Mouse (Mus musculus): ENCODE results near the gene Mst1r. TPM values are rescaled to one million over a fixed set of nuclear protein-coding genes. Genes with fewer than 3 reads are reported as not detected.

The Mst1r gene
- total and polyA plus RNA-seq, 3 experiments, result 133 to 149 TPM; not detected in 1

- no peak overlapping the region for H3K27ac ChIP-seq (ENCODE audit: control insufficient read depth, low read depth, low read length)
- H3K36me3 ChIP-seq (ENCODE audit: control insufficient read depth in 1 of 2, insufficient read depth in 2 of 2, low read length in 2 of 2), result peaks cover 8 to 27% of the 10 kb centered on the region in 2 experiments
- no peaks in the 10 kb centered on the region for H3K79me2 ChIP-seq (ENCODE audit: control insufficient read depth, insufficient read depth, low read length, poor library complexity)
- no peak for TF ChIP-seq MEF2A (IDR thresholded peaks at IDR 0.05; ENCODE audit: extremely low read depth, insufficient replicate concordance, low read depth, low read length, poor library complexity, severe bottlenecking)
- no peak for TF ChIP-seq GABPA (IDR thresholded peaks at IDR 0.05; ENCODE audit: low read depth, low read length)
- no peak for TF ChIP-seq ZC3H11A (IDR thresholded peaks at IDR 0.05; ENCODE audit: low read depth, low read length)
- TF ChIP-seq POLR2AphosphoS2 (IDR thresholded peaks at IDR 0.05; ENCODE audit: low read length), result no peak
- no peak for TF ChIP-seq MYB (IDR thresholded peaks at IDR 0.05; ENCODE audit: low read depth, low read length)
- no peak for TF ChIP-seq UBTF (IDR thresholded peaks at IDR 0.05; ENCODE audit: borderline replicate concordance, insufficient read depth, low read depth, low read length)
- TF ChIP-seq BHLHE40 (IDR thresholded peaks at IDR 0.05; ENCODE audit: borderline replicate concordance, low read depth, low read length), result no peak
- TF ChIP-seq ZKSCAN1 (IDR thresholded peaks at IDR 0.05; ENCODE audit: low read depth, low read length), result no peak
- no peak for TF ChIP-seq USF2 (IDR thresholded peaks at IDR 0.05; ENCODE audit: borderline replicate concordance in 1 of 2, insufficient read depth in 1 of 2, low read depth in 1 of 2, low read length in 2 of 2)
- no peak for TF ChIP-seq ETS1 (IDR thresholded peaks at IDR 0.05; ENCODE audit: low read depth, low read length)
- no peak for TF ChIP-seq JUND (IDR thresholded peaks at IDR 0.05; ENCODE audit: low read depth, low read length)
- no peak for TF ChIP-seq MAX (IDR thresholded peaks at IDR 0.05; ENCODE audit: low read length)
- TF ChIP-seq NELFE (IDR thresholded peaks at IDR 0.05; ENCODE audit: low read depth, low read length), result no peak
- TF ChIP-seq SIN3A (IDR thresholded peaks at IDR 0.05; ENCODE audit: low read length), result no peak
- no peak for TF ChIP-seq RCOR1 (IDR thresholded peaks at IDR 0.05; ENCODE audit: low read depth, low read length)
- TF ChIP-seq E2F4 (IDR thresholded peaks at IDR 0.05; ENCODE audit: borderline replicate concordance, low read depth, low read length), result no peak
- TF ChIP-seq MXI1 (IDR thresholded peaks at IDR 0.05; ENCODE audit: low read depth, low read length), result no peak
- TF ChIP-seq CTCF (IDR thresholded peaks at IDR 0.05 in 2 of 3, conservative IDR thresholded peaks at IDR 0.05 in 1 of 3; ENCODE audit: control insufficient read depth in 1 of 3, insufficient read depth in 1 of 3, low read depth in 2 of 3, low read length in 3 of 3, poor library complexity in 1 of 3, severe bottlenecking in 1 of 3), result no peak
- TF ChIP-seq CHD2 (IDR thresholded peaks at IDR 0.05; ENCODE audit: low read length), result no peak
- TF ChIP-seq EP300 (IDR thresholded peaks at IDR 0.05; ENCODE audit: low read depth in 1 of 2, low read length in 2 of 2), result no peak
- no peaks in the 10 kb centered on the region for H3K9me3 ChIP-seq (replicated peaks; ENCODE audit: insufficient read depth, low read length)
- no peak for DNase-seq (ENCODE audit: low read depth, low spot score)
- peaks cover 19 to 31% of the 10 kb centered on the region in 2 experiments for H3K4me1 ChIP-seq (ENCODE audit: control insufficient read depth in 1 of 2, insufficient read depth in 2 of 2, low read length in 2 of 2)
- no peak overlapping the region for H3K4me3 ChIP-seq (ENCODE audit: control insufficient read depth in 1 of 2, insufficient read depth in 1 of 2, low read depth in 2 of 2, low read length in 2 of 2)
- no peak overlapping the region for H3K9ac ChIP-seq (ENCODE audit: control insufficient read depth, low read depth, low read length, poor library complexity, severe bottlenecking)
- no peaks in the 10 kb centered on the region for H3K27me3 ChIP-seq (ENCODE audit: control insufficient read depth in 1 of 2, insufficient read depth in 2 of 2, low read length in 2 of 2)
These were observed 61.9 kb downstream of the Mst1r start for GRCm38 (mm10) chr9:107968531-107968930.

Other genes with a start within 250 kb of the Mst1r start
- gene Slc38a3, start 237.3 kb upstream of the Mst1r start, total RNA-seq (2012; rRNA removed), result not detected in 2 replicates
- gene Slc38a3, start 237.3 kb upstream of the Mst1r start, polyA plus RNA-seq (2012; ENCODE audit: insufficient read depth in 1 of 2, insufficient read length in 2 of 2, low read depth in 1 of 2, low replicate concordance in 2 of 2, missing spikeins in 1 of 2), result not detected
- gene Gnat1, start 227.2 kb upstream of the Mst1r start, total RNA-seq (2012; rRNA removed), result 0.27 TPM in 1 of 2 replicates, not detected in the other
- 100 to 1,000 TPM in 1 of 2 experiments, not detected in 1; 326 TPM for gene Gnat1, start 227.2 kb upstream of the Mst1r start, polyA plus RNA-seq (2012; ENCODE audit: insufficient read depth in 1 of 2, insufficient read length in 2 of 2, low read depth in 1 of 2, low replicate concordance in 2 of 2, missing spikeins in 1 of 2)
- not detected in 2 replicates for gene Sema3f, start 196.4 kb upstream of the Mst1r start, total RNA-seq (2012; rRNA removed)
- gene Sema3f, start 196.4 kb upstream of the Mst1r start, polyA plus RNA-seq (2012; ENCODE audit: insufficient read depth in 1 of 2, insufficient read length in 2 of 2, low read depth in 1 of 2, low replicate concordance in 2 of 2, missing spikeins in 1 of 2), result not detected
- gene Rbm5, start 135.9 kb upstream of the Mst1r start, total RNA-seq (2012; rRNA removed), result 80.2 and 87.6 TPM in 2 replicates
- gene Rbm5, start 135.9 kb upstream of the Mst1r start, polyA plus RNA-seq (2012; ENCODE audit: insufficient read depth in 1 of 2, insufficient read length in 2 of 2, low read depth in 1 of 2, low replicate concordance in 2 of 2, missing spikeins in 1 of 2), result 100 to 1,000 TPM; 125 to 143 TPM
- 54.2 and 55.8 TPM in 2 replicates for gene Rbm6, start 33.6 kb upstream of the Mst1r start, total RNA-seq (2012; rRNA removed)
- gene Rbm6, start 33.6 kb upstream of the Mst1r start, polyA plus RNA-seq (2012; ENCODE audit: insufficient read depth in 1 of 2, insufficient read length in 2 of 2, low read depth in 1 of 2, low replicate concordance in 2 of 2, missing spikeins in 1 of 2), result 100 to 1,000 TPM in 1 of 2 experiments, 10 to 100 TPM in 1; 55.7 to 521 TPM
- gene Mon1a, start 18.7 kb upstream of the Mst1r start, total RNA-seq (2012; rRNA removed), result 10.1 and 11.5 TPM in 2 replicates
- 10 to 100 TPM in 1 of 2 experiments, not detected in 1; 13.5 TPM for gene Mon1a, start 18.7 kb upstream of the Mst1r start, polyA plus RNA-seq (2012; ENCODE audit: insufficient read depth in 1 of 2, insufficient read length in 2 of 2, low read depth in 1 of 2, low replicate concordance in 2 of 2, missing spikeins in 1 of 2)
- not detected in 2 replicates for gene Actl11, start 21.6 kb downstream of the Mst1r start, total RNA-seq (2012; rRNA removed)
- not detected for gene Actl11, start 21.6 kb downstream of the Mst1r start, polyA plus RNA-seq (2012; ENCODE audit: insufficient read depth in 1 of 2, insufficient read length in 2 of 2, low read depth in 1 of 2, low replicate concordance in 2 of 2, missing spikeins in 1 of 2)
- gene Camkv, start 28.8 kb downstream of the Mst1r start, total RNA-seq (2012; rRNA removed), result 0.08 and 0.39 TPM in 2 replicates
- under 1 TPM in 1 of 2 experiments, not detected in 1; 0.14 TPM for gene Camkv, start 28.8 kb downstream of the Mst1r start, polyA plus RNA-seq (2012; ENCODE audit: insufficient read depth in 1 of 2, insufficient read length in 2 of 2, low read depth in 1 of 2, low replicate concordance in 2 of 2, missing spikeins in 1 of 2)
- 37.3 and 43.6 TPM in 2 replicates for gene Traip, start 43.3 kb downstream of the Mst1r start, total RNA-seq (2012; rRNA removed)
- gene Traip, start 43.3 kb downstream of the Mst1r start, polyA plus RNA-seq (2012; ENCODE audit: insufficient read depth in 1 of 2, insufficient read length in 2 of 2, low read depth in 1 of 2, low replicate concordance in 2 of 2, missing spikeins in 1 of 2), result 10 to 100 TPM in 1 of 2 experiments, not detected in 1; 65.2 TPM
- 15.8 and 18.1 TPM in 2 replicates for gene Uba7, start 68.6 kb downstream of the Mst1r start, total RNA-seq (2012; rRNA removed)
- gene Uba7, start 68.6 kb downstream of the Mst1r start, polyA plus RNA-seq (2012; ENCODE audit: insufficient read depth in 1 of 2, insufficient read length in 2 of 2, low read depth in 1 of 2, low replicate concordance in 2 of 2, missing spikeins in 1 of 2), result 10 to 100 TPM in 1 of 2 experiments, not detected in 1; 44.1 TPM
- gene Gm20661, start 76.2 kb downstream of the Mst1r start, total RNA-seq (2012; rRNA removed), result 0.26 and 0.35 TPM in 2 replicates
- under 1 TPM in 1 of 2 experiments, not detected in 1; 0.85 TPM for gene Gm20661, start 76.2 kb downstream of the Mst1r start, polyA plus RNA-seq (2012; ENCODE audit: insufficient read depth in 1 of 2, insufficient read length in 2 of 2, low read depth in 1 of 2, low replicate concordance in 2 of 2, missing spikeins in 1 of 2)
- 54.1 and 65.3 TPM in 2 replicates for gene Inka1, start 79.0 kb downstream of the Mst1r start, total RNA-seq (2012; rRNA removed)
- 10 to 100 TPM in 1 of 2 experiments, not detected in 1; 60.7 TPM for gene Inka1, start 79.0 kb downstream of the Mst1r start, polyA plus RNA-seq (2012; ENCODE audit: insufficient read depth in 1 of 2, insufficient read length in 2 of 2, low read depth in 1 of 2, low replicate concordance in 2 of 2, missing spikeins in 1 of 2)
- gene Cdhr4, start 85.6 kb downstream of the Mst1r start, total RNA-seq (2012; rRNA removed), result 0.65 and 1.5 TPM in 2 replicates
- 1 to 10 TPM in 1 of 2 experiments, not detected in 1; 4.4 TPM for gene Cdhr4, start 85.6 kb downstream of the Mst1r start, polyA plus RNA-seq (2012; ENCODE audit: insufficient read depth in 1 of 2, insufficient read length in 2 of 2, low read depth in 1 of 2, low replicate concordance in 2 of 2, missing spikeins in 1 of 2)
- 0.62 and 0.73 TPM in 2 replicates for gene Gm20662, start 89.5 kb downstream of the Mst1r start, total RNA-seq (2012; rRNA removed)
- 1 to 10 TPM in 1 of 2 experiments, not detected in 1; 1.2 TPM for gene Gm20662, start 89.5 kb downstream of the Mst1r start, polyA plus RNA-seq (2012; ENCODE audit: insufficient read depth in 1 of 2, insufficient read length in 2 of 2, low read depth in 1 of 2, low replicate concordance in 2 of 2, missing spikeins in 1 of 2)
- 35.5 and 37.2 TPM in 2 replicates for gene Ip6k1, start 95.6 kb downstream of the Mst1r start, total RNA-seq (2012; rRNA removed)
- gene Ip6k1, start 95.6 kb downstream of the Mst1r start, polyA plus RNA-seq (2012; ENCODE audit: insufficient read depth in 1 of 2, insufficient read length in 2 of 2, low read depth in 1 of 2, low replicate concordance in 2 of 2, missing spikeins in 1 of 2), result 10 to 100 TPM; 31.8 to 59.1 TPM
- 38.1 and 50.4 TPM in 2 replicates for gene Gmppb, start 142.4 kb downstream of the Mst1r start, total RNA-seq (2012; rRNA removed)
- gene Gmppb, start 142.4 kb downstream of the Mst1r start, polyA plus RNA-seq (2012; ENCODE audit: insufficient read depth in 1 of 2, insufficient read length in 2 of 2, low read depth in 1 of 2, low replicate concordance in 2 of 2, missing spikeins in 1 of 2), result 10 to 100 TPM in 1 of 2 experiments, not detected in 1; 26.2 TPM
- gene Amigo3, start 146.3 kb downstream of the Mst1r start, total RNA-seq (2012; rRNA removed), result 1.2 and 2.2 TPM in 2 replicates
- gene Amigo3, start 146.3 kb downstream of the Mst1r start, polyA plus RNA-seq (2012; ENCODE audit: insufficient read depth in 1 of 2, insufficient read length in 2 of 2, low read depth in 1 of 2, low replicate concordance in 2 of 2, missing spikeins in 1 of 2), result 1 to 10 TPM in 1 of 2 experiments, not detected in 1; 3.4 TPM
- gene Mst1, start 173.6 kb downstream of the Mst1r start, total RNA-seq (2012; rRNA removed), result 1.6 and 4.6 TPM in 2 replicates
- gene Mst1, start 173.6 kb downstream of the Mst1r start, polyA plus RNA-seq (2012; ENCODE audit: insufficient read depth in 1 of 2, insufficient read length in 2 of 2, low read depth in 1 of 2, low replicate concordance in 2 of 2, missing spikeins in 1 of 2), result 1 to 10 TPM in 1 of 2 experiments, not detected in 1; 10.0 TPM
- gene Rnf123, start 176.5 kb downstream of the Mst1r start, total RNA-seq (2012; rRNA removed), result 24.9 and 28.5 TPM in 2 replicates
- 10 to 100 TPM in 1 of 2 experiments, not detected in 1; 74.8 TPM for gene Rnf123, start 176.5 kb downstream of the Mst1r start, polyA plus RNA-seq (2012; ENCODE audit: insufficient read depth in 1 of 2, insufficient read length in 2 of 2, low read depth in 1 of 2, low replicate concordance in 2 of 2, missing spikeins in 1 of 2)
- 57.5 and 76.1 TPM in 2 replicates for gene Apeh, start 187.7 kb downstream of the Mst1r start, total RNA-seq (2012; rRNA removed)
- gene Apeh, start 187.7 kb downstream of the Mst1r start, polyA plus RNA-seq (2012; ENCODE audit: insufficient read depth in 1 of 2, insufficient read length in 2 of 2, low read depth in 1 of 2, low replicate concordance in 2 of 2, missing spikeins in 1 of 2), result 10 to 100 TPM in 1 of 2 experiments, not detected in 1; 69.0 TPM

Data from MEL (cell line).